Mouse (Mus musculus) layer of hippocampus, adult 2 months (tissue): ENCODE data around the gene Phtf1. TPM values are rescaled to one million over a fixed set of nuclear protein-coding genes. Genes with fewer than 3 reads are reported as not detected.
A peak's percentile ranks its signal among the peaks of the same experiment; 100 is the strongest.

Experiments
- DNase-seq, 2 experiments: peaks; one replicate each; pipeline ENCODE4 v3.0.0; 2022; ENCODE audit warnings: low spot score in 2 of 2
- H3K27ac ChIP-seq: fragments of 200-600 bp; 2 replicates; pipeline ENCODE4 v1.8.1; 2022
- H3K4me3 ChIP-seq: fragments of 200-600 bp; 2 replicates; pipeline ENCODE4 v1.8.1; 2022; ENCODE audit warnings: mild to moderate bottlenecking
- CTCF ChIP-seq: fragments of 200-600 bp; conservative IDR thresholded peaks from 2 replicates; pipeline ENCODE4 v1.8.1; 2022; ENCODE audit warnings: antibody characterized with exemption, mild to moderate bottlenecking, moderate library complexity
- total RNA-seq, 2 experiments: library from RNA; stranded (reverse); gene quantifications; 2 replicates each; pipeline ENCODE4 v1.2.3; 2021

The Phtf1 gene
- total RNA-seq, 2 experiments from 2014 or later = 42.2 to 43.2 TPM

GRCm38 (mm10) chr3:103987831-103988432 is 20.0 kb downstream of the Phtf1 start:
- no peak for TF ChIP-seq CTCF
- no peak for DNase-seq

GRCm38 (mm10) chr3:103989352-103989751 is 21.4 kb downstream of the Phtf1 start:
- Histone ChIP-seq H3K27ac (no peak overlapping the region), H3K4me3 (no peak overlapping the region)
- TF ChIP-seq CTCF = no peak
- DNase-seq = no peak

More at GRCm38 (mm10) chr3:103987831-103988432, 20.0 kb downstream of the Phtf1 start:
- Histone ChIP-seq H3K27ac (no peak overlapping the region), H3K4me3 (no peak overlapping the region)

DNA sequence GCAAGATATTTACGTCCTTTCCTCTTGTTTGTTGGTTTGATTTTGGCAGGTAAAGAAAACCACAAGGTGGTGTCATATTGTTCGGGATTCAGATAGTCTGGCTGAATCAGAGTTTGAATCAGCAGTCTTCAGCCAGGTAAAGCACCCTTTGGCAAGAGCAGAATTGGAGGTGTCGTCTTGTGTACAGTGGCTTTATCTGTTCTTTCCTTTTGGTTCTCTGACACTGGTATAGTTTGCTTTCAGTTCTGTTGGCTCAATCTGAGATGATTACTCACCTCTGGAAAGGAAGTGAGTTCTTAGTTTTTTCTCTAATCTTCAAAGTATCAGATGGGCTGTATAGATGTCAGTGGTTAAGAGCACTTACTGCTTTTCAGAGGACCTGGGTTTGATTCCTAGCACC is 23.4 kb downstream of the Phtf1 start:
- no peak overlapping the region for H3K4me3 ChIP-seq
- no peak overlapping the region for H3K27ac ChIP-seq
- no peak for TF ChIP-seq CTCF
- DNase-seq = no peak

GRCm38 (mm10) chr3:103998724-103999123 is 30.8 kb downstream of the Phtf1 start:
- no peak for DNase-seq
- no peak overlapping the region for H3K27ac ChIP-seq
- H3K4me3 ChIP-seq = no peak overlapping the region
- TF ChIP-seq CTCF = no peak

- no peak for TF ChIP-seq CTCF
- DNase-seq = no peak
- Histone ChIP-seq H3K27ac (peak overlapping the region; percentile 12; the same call in 1 of the 2 replicates), H3K4me3 (no peak overlapping the region)
Measured at GRCm38 (mm10) chr3:104006896-104007466, 39.1 kb downstream of the Phtf1 start.

- peak in 1 of 2 experiments; percentile 47 for DNase-seq
- Histone ChIP-seq H3K27ac (peak overlapping the region; percentile 12; the same call in 1 of the 2 replicates), H3K4me3 (no peak overlapping the region)
- peak; percentile 29 for TF ChIP-seq CTCF
Measured at GRCm38 (mm10) chr3:104007479-104007878, 39.6 kb downstream of the Phtf1 start.

GRCm38 (mm10) chr3:104009924-104010662 is 42.2 kb downstream of the Phtf1 start:
- no peak overlapping the region for H3K4me3 ChIP-seq
- DNase-seq = no peak
- no peak overlapping the region for H3K27ac ChIP-seq
- peak; percentile 43 for TF ChIP-seq CTCF

- no peak for DNase-seq
- H3K27ac ChIP-seq = no peak overlapping the region
- H3K4me3 ChIP-seq = no peak overlapping the region
- no peak for TF ChIP-seq CTCF
Measured at GRCm38 (mm10) chr3:104011972-104012371, 44.1 kb downstream of the Phtf1 start.

DNA sequence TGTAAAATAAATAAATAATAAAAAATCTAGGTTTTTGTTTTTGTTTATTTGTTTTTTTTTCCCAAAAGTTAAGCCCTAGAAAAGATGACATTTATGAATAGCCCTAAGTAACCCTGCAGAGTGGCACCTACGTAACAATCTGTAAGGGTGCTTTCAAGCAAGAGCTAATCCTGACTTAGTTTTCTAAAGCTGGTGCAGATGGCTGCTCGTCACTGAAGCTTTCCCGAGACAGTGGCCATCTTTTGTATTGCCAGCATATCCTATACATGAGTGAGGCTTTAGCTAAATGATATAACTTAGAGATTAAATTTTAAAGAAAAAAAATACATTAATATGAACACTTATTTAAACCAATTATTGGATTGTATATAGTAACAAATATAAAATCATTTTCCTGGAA is 50.0 kb downstream of the Phtf1 start:
- Histone ChIP-seq H3K4me3 (no peak overlapping the region), H3K27ac (no peak overlapping the region)
- DNase-seq = no peak
- no peak for TF ChIP-seq CTCF

GRCm38 (mm10) chr3:104019453-104019852 is 51.5 kb downstream of the Phtf1 start:
- Histone ChIP-seq H3K27ac (no peak overlapping the region), H3K4me3 (no peak overlapping the region)
- TF ChIP-seq CTCF = peak; percentile 69
- no peak for DNase-seq

DNA sequence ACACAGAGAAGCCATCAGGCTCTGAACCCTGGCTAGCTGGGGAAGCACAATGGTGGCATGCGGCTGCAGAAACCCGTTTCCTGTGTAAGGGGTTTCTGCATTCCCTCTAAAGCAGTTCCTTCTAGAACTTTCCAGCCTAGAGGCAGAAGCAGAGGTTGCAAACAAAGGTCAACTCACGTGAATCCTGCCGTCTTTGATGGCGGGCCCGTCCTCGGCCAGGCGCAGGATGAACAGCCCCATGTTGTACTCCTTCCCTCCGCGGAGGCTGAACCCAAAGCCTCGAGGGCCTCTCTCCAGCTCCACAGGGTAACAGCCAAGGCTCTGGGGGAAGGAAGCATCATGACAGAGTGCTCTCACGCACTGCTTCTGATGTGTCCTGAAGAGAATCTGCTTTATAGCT is 52.2 kb downstream of the Phtf1 start:
- TF ChIP-seq CTCF = no peak
- Histone ChIP-seq H3K4me3 (no peak overlapping the region), H3K27ac (no peak overlapping the region)
- no peak for DNase-seq

GRCm38 (mm10) chr3:104026938-104027337 is 59.0 kb downstream of the Phtf1 start:
- DNase-seq = no peak
- no peak overlapping the region for H3K27ac ChIP-seq
- H3K4me3 ChIP-seq = no peak overlapping the region
- TF ChIP-seq CTCF = no peak

DNA sequence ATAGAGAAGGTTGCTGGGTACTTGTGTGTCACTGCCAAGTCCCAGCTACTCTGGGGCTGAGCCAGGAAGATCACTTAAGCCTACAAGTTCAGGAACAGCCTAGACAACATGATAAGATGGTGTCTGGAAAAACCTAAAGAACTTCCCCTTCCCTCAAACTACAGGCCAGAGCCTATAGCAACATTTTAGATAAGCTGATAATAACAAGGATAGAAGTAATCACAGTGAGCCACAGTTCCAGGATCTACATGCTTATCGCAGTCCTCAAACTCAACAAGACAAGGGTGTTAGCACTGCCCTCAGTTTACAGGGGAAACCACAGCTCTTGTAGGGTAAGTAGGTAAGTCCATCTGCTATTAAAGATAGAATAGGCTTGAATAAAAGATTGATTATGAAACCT is 64.2 kb downstream of the Phtf1 start:
- H3K4me3 ChIP-seq = no peak overlapping the region
- H3K27ac ChIP-seq = no peak overlapping the region
- TF ChIP-seq CTCF = no peak
- DNase-seq = no peak

DNA sequence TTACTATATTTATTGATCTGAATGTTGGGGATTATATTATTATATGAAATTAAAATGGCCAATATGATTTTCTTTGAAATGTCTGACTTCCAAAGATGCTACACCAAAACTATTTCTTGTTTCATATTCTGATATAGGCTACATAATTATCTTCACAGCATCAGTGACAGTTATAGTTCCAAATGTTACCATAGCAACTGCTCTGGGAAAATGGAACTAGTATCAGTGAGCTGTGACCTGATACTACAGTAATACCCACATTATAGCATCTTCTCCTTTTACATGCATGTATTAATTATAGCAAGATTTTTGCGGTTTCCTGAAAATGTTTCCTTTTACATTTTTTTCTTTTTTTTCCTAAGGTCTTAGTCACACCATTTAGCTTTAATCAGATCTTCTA is 64.8 kb downstream of the Phtf1 start:
- Histone ChIP-seq H3K27ac (no peak overlapping the region), H3K4me3 (no peak overlapping the region)
- no peak for DNase-seq
- no peak for TF ChIP-seq CTCF
